Mouse (Mus musculus): ENCODE measurements around the gene Pcsk4.
A peak's percentile ranks its signal among the peaks of the same experiment; 100 is the strongest.

The Pcsk4 gene

GRCm38 (mm10) chr10:80322811-80323211, 6.5 kb downstream of the Pcsk4 start:
- no peak for DNase-seq (ENCODE audit: low spot score)

GRCm38 (mm10) chr10:80321670-80322581, 7.4 kb downstream of the Pcsk4 start:
- no peak for DNase-seq (ENCODE audit: low spot score)

DNA sequence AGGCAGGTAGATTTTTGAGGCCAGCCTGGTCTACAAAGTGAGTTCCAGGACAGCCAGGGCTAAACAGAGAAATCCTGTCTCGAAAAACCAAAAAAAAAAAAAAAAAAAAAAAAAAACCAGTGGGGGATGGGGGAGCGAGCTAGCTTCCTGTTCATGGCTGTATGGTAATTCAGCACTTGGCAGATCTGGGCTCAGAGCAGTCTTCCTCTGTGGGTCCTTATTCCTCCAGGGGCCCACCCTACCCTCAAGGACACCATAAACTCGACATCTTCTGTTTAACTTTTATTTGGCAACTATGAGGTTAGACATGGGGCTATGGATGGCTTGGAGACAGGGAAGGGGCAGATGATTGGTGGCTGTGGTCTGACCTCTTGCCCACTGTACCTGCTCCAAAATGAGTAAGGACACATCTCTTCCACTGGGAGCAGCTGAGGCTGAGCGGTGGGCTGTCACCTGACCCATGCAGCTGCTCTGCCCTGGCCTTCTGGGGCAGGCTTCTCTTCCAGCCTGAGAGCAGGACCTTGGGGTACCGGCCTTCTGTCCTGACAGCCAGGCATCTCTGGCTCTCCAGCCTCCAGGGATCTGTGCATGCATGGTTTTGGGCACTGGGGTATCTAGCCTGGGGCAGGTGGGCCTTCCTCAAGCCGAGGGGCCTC, 8.2 kb downstream of the Pcsk4 start:
- no peak for DNase-seq (ENCODE audit: low spot score)

DNA sequence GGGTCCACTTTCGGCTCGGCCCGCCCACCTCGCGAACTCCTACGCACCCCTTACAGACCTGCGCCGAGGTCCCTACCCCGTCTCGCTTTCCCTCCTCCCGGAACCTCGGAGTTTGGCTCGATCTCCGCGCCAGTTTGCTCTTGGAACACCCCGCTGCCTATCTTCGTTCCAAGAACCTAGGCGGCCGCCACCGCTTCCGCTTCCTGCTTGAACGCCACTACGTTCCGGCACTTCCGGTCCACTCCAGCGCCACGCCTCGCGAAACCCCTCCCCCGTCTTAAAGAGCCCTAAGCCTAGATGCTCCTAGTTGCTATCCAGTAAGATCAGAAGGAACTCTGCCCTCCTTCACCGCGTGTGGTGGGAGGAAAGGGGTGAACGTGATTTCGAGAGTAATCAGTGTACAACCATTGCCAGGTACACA, 8.9 kb downstream of the Pcsk4 start, which contains the start of gene 2310011J03Rik:
Gene 2310011J03Rik, minus strand, starts transcription at position 198 of the 421 bp plus-strand sequence.
- DNase-seq (ENCODE audit: low spot score), result peak; percentile 68

GRCm38 (mm10) chr10:80317011-80317410, 12.3 kb downstream of the Pcsk4 start:
- no peak for DNase-seq (ENCODE audit: low spot score)

- DNase-seq (ENCODE audit: low spot score), result no peak
Measured at GRCm38 (mm10) chr10:80316359-80316781, 12.9 kb downstream of the Pcsk4 start.

GRCm38 (mm10) chr10:80315315-80315714, 14.0 kb downstream of the Pcsk4 start:
- no peak for DNase-seq (ENCODE audit: low spot score)

- DNase-seq (ENCODE audit: low spot score), result no peak
Measured at GRCm38 (mm10) chr10:80314494-80315001, 14.8 kb downstream of the Pcsk4 start.

- DNase-seq (ENCODE audit: low spot score), result no peak
Measured at GRCm38 (mm10) chr10:80313627-80314201, 15.6 kb downstream of the Pcsk4 start.

DNA sequence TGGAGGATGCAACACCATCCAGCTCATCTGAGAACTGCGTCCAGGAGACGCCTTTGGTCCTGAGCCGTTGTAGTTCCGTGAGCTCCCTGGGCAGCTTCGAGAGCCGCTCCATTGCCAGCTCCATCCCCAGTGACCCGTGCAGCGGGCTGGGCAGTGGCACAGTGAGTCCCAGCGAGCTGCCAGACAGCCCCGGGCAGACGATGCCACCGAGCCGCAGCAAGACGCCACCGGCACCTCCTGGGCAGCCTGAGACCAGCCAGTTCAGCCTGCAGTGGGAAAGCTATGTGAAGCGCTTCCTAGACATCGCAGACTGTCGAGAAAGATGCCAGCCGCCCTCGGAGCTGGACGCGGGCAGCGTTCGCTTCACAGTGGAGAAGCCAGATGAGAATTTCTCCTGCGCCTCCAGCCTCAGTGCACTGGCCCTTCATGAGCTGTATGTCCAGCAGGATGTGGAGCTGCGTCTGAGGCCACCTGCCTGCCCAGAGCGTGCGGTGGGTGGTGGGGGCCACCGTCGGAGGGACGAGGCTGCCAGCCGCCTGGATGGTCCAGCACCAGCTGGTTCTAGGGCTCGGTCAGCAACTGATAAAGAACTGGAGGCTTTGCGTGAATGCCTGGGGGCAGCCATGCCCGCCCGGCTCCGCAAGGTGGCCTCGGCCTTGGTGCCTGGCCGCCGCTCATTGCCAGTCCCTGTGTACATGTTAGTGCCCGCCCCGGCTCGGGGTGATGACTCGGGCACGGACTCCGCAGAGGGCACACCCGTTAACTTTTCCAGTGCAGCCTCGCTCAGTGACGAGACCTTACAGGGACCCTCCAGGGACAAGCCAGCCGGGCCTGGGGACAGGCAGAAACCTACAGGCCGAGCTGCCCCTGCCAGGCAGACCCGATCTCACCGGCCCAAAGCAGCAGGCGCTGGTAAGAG, 16.5 kb downstream of the Pcsk4 start:
- no peak for DNase-seq (ENCODE audit: low spot score)

DNA sequence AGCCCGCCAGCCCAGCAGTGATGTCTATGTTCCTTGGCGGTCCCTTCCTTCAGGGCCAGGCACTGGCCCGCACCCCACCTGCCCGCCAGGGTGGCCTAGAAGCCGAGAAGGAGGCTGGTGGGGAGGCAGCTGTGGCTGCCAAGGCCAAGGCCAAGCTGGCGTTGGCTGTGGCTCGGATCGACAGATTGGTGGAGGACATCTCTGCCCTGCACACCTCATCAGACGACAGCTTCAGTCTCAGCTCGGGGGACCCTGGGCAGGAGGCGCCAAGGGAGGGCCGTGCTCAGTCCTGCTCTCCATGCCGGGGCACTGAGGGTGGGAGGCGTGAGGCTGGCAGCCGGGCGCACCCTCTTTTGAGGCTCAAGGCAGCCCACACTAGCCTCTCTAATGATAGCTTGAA, 17.7 kb downstream of the Pcsk4 start:
- no peak for DNase-seq (ENCODE audit: low spot score)

DNA sequence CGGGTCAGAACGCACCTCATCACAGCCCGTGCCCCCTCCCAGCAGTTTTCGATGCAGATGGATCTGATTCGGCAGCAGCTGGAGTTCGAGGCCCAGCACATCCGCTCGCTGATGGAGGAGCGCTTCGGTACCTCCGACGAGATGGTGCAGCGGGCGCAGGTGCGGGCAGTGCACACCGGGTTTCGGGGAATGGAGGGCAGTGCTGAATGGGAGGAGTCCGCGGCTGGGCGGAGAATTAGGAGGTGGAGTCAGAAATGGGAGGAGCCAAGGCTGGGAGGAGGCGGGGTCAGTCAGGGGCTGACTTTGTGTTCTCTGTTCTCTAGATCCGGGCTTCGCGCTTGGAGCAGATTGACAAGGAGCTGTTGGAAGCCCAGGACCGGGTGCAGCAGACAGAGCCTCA, 24.4 kb downstream of the Pcsk4 start:
- no peak for DNase-seq (ENCODE audit: low spot score)

- no peak for DNase-seq (ENCODE audit: low spot score)
Measured at GRCm38 (mm10) chr10:80304458-80304857, 24.8 kb downstream of the Pcsk4 start.

- DNase-seq (ENCODE audit: low spot score), result no peak
Measured at GRCm38 (mm10) chr10:80302471-80302881, 26.8 kb downstream of the Pcsk4 start.

DNA sequence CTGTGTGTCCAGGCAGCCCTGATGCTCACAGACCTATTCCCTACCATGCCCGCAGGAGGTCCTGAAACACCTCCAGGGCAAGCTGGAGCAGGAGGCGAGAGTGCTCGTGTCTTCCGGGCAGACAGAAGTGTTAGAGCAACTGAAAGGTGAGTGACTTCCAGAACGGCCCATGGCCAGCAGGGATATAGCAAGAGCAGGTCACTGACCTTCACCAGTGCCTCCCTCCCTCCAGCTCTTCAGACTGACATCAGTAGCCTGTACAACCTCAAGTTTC, 27.3 kb downstream of the Pcsk4 start:
- no peak for DNase-seq (ENCODE audit: low spot score)

GRCm38 (mm10) chr10:80301256-80302081, 27.8 kb downstream of the Pcsk4 start:
- DNase-seq (ENCODE audit: low spot score), result no peak

GRCm38 (mm10) chr10:80300672-80301181, 28.6 kb downstream of the Pcsk4 start:
- DNase-seq (ENCODE audit: low spot score), result no peak

DNA sequence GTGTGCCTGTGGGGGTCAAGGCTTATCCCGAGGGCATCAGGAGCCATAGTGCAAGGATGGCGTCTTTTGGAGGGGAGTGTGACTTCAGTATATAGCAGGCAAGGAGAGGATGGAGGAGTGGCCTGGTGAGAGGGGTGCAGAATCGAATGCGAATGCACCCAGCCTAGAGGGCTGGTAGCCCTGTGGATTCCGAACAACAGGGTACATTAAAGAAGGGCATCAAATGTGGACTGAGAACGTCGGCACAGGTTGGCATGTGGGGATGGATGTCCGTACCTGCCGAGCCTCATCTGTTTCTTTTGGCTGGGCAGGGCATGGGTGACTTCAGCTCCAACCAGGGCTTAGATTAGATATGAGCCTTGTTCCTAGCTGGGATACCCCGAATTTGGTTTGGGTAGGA, 29.5 kb downstream of the Pcsk4 start:
- DNase-seq (ENCODE audit: low spot score), result no peak

- no peak for DNase-seq (ENCODE audit: low spot score)
Measured at GRCm38 (mm10) chr10:80299301-80299700, 30.0 kb downstream of the Pcsk4 start.

DNA sequence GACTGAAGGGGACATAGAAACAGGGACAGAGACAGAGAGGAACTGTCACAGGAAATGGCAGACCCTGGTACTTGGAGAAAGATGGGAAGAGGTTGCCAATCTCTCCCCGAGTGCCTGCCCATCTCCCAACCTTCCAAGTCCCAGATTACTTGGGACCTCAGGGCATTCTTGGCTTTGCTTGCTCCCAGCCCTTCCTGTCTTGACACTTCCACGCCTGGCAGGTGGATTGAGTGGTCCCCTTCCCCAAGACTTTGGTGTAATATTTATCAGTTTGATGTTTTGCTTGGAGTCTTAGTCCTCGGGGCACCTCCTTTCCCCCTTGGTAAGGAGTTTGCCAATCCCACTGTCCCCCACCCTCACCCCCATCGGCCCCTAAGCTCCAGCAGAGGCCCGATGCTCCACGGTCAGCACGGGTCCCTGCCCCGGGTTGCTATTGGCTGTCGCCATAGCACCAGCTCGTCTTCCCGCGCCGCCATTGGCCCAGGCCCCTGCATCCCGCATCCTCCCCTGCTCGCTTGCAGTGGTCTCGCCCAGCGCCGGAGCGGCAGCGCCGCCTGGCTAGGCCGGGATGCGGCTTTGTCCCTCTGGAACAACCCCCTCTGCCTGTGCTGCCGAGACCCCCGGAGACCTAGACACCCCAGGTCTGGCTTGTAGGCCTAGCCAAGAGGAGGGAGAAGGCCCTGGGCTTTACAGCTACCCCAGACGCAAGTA, 30.6 kb downstream of the Pcsk4 start:
- no peak for DNase-seq (ENCODE audit: low spot score)

Measured in urinary bladder, postnatal 10 days (tissue).